Mouse (Mus musculus) small intestine, adult 2 months (tissue): Measurements from ENCODE around the gene Dll4. TPM values are rescaled to one million over a fixed set of nuclear protein-coding genes. Genes with fewer than 3 reads are reported as not detected.

Experiments used
- H3K27ac ChIP-seq: fragments of 200-500 bp; 2 replicates; pipeline ENCODE4 v1.5.1; 2012; ENCODE audit warnings: low read depth, low read length, control low read depth, inconsistent platforms; ENCODE audit not compliant: insufficient read depth
- H3K27me3 ChIP-seq: fragments of 200-500 bp; 2 replicates; pipeline ENCODE4 v1.6.1; 2012; ENCODE audit warnings: mild to moderate bottlenecking, moderate library complexity, low read length, inconsistent platforms; ENCODE audit not compliant: control insufficient read depth, insufficient read depth
- H3K36me3 ChIP-seq: fragments of 200-500 bp; 2 replicates; pipeline ENCODE4 v1.6.1; 2012; ENCODE audit warnings: mild to moderate bottlenecking, low read length, control low read depth, inconsistent platforms; ENCODE audit not compliant: control insufficient read depth, insufficient read depth
- H3K4me1 ChIP-seq: fragments of 200-500 bp; 2 replicates; pipeline ENCODE4 v1.6.1; 2012; ENCODE audit warnings: low read length, inconsistent platforms, mixed read lengths; ENCODE audit not compliant: control insufficient read depth, insufficient read depth, insufficient read length
- H3K4me3 ChIP-seq: fragments of 200-500 bp; 2 replicates; pipeline ENCODE4 v1.5.1; 2012; ENCODE audit warnings: low read depth, mild to moderate bottlenecking, control low read depth, inconsistent platforms, low read length, moderate library complexity
- CTCF ChIP-seq: fragments of 200-500 bp; IDR thresholded peaks from 2 replicates; pipeline ENCODE4 v1.5.1; 2012; ENCODE audit warnings: low read depth, mild to moderate bottlenecking, control low read depth, inconsistent platforms, low read length, moderate library complexity, mixed read lengths; ENCODE audit not compliant: insufficient replicate concordance, insufficient read length; ENCODE audit errors: extremely low read depth
- POLR2A ChIP-seq: fragments of 200-500 bp; IDR thresholded peaks from 2 replicates; pipeline ENCODE4 v1.6.1; 2012; ENCODE audit warnings: low read depth, mild to moderate bottlenecking, control low read depth, inconsistent platforms, low read length, moderate library complexity
- WGBS: fragments of 180-500 bp; shearing (Covaris S2); methylation state at CpG from one replicate; pipeline ENCODE4 v1.1.7; 2018; 5-methylcytosine and 5-hydroxymethylcytosine counted together
- polyA plus RNA-seq: library from polyadenylated mRNA; depleted of rRNA; stranded (reverse); fragments of >200 nt; gene quantifications from 2 replicates; pipeline ENCODE4 v1.2.3, GENCODE M21; 2012

Gene Dll4
- polyA plus RNA-seq, 1 experiment = 22.1 TPM

DNA sequence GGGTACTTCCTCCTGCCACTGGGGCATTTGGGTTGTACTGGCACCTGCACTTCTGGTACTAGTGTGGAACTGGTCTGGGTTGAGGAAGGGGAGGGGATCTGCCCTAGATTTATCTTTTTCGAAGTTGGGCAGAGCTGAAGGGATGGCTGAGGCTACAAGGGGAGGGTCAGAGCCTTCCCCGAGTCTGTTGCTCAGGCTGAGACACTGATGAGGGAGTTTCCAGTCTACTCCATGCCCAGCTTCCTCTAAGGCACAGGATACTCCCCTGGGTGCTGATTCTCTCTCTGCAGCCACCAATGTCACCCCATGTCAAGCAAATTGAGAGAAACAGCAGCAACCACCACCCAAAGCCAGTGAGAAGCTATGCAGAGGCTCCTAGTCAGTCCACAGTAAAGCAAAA is 10.4 kb downstream of the Dll4 start:
- WGBS = 65% methylated on average over 2 of the region's 2 CpGs
- peaks cover 16% of the 10 kb centered on the region; the same call in 1 of the 2 replicates for H3K36me3 ChIP-seq
- peaks cover 3% of the 10 kb centered on the region for H3K4me1 ChIP-seq
- H3K4me3 ChIP-seq = no peak overlapping the region
- H3K27ac ChIP-seq = peak overlapping the region; percentile 51
- TF ChIP-seq POLR2A (no peak), CTCF (no peak)
- no peaks in the 10 kb centered on the region for H3K27me3 ChIP-seq

DNA sequence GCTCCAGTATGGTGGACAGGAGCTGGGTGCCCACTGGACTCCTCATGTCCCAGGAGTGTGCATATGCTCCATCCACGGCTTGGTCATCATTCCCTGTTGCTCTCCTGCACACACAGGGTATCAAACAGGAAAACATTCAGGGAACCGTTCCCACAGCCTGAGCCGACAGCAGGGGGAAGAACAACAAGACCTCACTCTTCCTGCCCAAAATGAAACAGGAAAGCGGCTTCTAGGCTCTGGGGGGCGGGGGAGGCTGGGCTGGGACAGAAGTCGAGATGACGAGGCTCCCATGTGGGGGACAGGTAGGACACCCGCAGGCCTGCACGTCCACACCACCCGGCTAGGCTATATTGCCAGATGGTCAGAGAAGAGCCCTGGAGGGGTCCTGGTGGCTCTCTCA is 10.9 kb downstream of the Dll4 start:
- H3K27me3 ChIP-seq = no peaks in the 10 kb centered on the region
- WGBS = 81% methylated on average over 10 of the region's 10 CpGs
- peaks cover 13% of the 10 kb centered on the region; the same call in 1 of the 2 replicates for H3K36me3 ChIP-seq
- no peak overlapping the region for H3K4me3 ChIP-seq
- H3K27ac ChIP-seq = peak overlapping the region; percentile 51
- no peak for TF ChIP-seq POLR2A
- no peak for TF ChIP-seq CTCF
- peaks cover 3% of the 10 kb centered on the region for H3K4me1 ChIP-seq

DNA sequence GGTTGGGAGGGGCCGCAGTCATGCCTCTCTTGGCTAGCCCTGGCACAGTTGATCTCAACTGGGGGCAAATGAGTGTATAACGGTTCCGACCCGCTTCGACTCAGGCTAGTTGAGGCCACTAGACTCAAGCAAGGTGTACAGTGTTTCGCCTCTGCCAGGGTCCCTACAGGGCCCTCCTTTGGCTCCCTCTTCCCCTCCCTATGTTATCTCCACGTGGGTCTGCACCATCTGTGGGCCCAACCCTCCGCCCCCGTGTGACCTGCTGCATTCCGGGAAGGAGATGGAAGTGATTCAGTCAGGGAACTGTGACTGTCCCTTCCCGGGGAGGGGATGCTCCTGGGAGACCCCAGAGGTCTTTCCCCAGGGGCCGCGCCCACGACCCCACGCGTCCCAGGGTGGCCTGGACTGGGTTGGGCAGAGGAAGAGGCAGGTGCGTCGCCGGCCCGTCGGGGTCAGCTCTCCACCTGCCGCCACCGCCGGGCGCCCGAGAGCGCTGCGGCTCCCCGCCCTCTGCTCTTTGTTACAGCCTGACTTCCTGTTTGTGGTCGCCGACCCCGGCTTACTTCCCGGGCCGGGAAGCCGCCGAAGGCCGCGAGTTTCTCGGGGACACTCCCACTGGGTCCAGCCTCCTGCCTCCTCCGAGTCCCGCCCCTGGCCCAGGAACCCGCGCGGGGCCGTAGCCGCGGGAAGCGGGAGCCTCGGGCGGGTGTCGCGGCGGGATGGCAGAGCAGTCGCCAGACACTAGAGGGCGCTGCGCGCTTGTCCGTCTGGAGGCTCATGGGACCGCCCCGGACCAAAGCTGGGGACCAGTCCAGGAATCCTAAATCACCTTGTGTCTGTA is 12.1 kb downstream of the Dll4 start:
- whole genome bisulfite sequencing = 7% methylated on average over 60 of the region's 60 CpGs
- H3K36me3 ChIP-seq = peaks cover 6% of the 10 kb centered on the region; the same call in 1 of the 2 replicates
- peaks cover 3% of the 10 kb centered on the region for H3K4me1 ChIP-seq
- peak overlapping the region; percentile 68 for H3K4me3 ChIP-seq
- TF ChIP-seq POLR2A = no peak
- peak; percentile 93 for TF ChIP-seq CTCF
- peak overlapping the region; percentile 36 for H3K27ac ChIP-seq
- H3K27me3 ChIP-seq = no peaks in the 10 kb centered on the region

DNA sequence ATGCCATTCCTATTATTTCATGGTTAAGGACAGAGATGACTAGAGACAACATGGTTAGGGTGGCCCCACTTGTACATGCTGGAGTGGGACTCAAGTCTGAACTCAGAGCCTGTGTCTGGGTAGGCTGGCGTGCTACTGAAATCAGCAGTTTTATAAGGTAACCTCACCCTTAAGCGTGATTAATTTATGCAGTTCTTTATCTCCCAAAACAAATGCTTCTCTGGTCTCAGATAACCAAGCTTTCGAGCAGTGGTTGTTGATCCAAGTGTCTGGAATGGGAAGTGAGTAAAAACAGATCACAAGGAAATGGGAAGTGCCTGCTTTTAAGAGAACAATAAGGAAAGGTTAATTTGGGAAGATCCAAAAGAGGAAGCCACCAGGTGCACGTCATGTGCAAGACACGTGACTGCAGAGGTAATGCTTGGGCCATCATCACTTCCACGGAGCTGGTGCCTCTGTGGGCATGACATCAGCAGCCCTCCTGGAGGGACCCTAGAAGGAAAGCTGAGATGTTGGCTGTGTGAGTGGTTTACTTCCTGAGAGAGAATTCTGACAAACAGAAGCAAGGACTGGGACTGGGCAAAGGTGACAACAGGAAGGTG is 19.1 kb downstream of the Dll4 start:
- no peaks in the 10 kb centered on the region for H3K27me3 ChIP-seq
- no peak overlapping the region for H3K27ac ChIP-seq
- 14% methylated on average over 6 of the region's 6 CpGs for WGBS
- TF ChIP-seq POLR2A = no peak
- TF ChIP-seq CTCF = no peak
- H3K36me3 ChIP-seq = no peaks in the 10 kb centered on the region
- no peak overlapping the region for H3K4me3 ChIP-seq
- peaks cover 3% of the 10 kb centered on the region; the same call in 1 of the 2 replicates for H3K4me1 ChIP-seq

DNA sequence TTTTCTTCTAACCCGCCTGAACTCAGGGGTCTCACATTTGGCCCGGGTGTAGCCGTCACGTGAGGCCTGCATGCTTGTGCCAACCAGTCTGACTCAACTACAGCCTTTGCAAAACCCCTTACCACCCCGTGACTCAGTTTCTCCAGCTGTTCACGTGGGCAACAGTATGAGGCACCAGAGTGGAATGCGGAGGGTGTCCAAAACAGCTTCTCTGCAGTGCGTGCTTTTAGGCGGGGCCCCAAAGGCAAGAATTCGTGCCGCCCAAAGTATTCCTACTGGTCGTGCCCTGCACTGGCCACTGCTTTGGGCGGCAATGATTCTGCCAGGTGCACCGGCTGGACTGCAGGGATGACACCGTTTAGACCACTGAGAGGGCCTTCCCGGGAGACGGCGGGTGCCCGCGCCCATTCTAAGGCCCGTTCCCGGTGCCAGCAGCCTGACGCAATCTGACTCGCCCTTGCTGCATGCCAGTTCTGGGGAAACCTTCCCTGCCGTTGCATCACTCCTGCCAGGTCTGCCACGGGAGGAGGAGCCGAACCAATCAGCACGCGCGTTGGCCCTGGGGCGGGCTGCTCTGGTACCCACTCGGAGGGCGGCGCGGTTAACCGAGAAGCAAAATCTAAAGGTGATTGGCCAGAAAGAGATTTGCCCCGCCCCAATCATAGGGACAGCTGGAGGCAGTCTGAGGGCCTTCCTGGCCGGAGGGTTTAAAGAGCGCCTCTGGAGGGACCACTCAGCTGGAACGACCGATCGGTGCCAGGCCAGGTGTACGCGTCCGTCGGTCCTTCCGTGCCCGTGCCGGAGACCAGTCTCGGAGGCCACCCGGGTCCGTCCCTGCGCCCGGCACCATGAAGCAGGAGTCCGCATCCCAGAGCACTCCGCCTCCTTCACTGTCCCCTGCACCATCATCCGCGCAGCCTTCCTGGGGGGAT is 25.2 kb downstream of the Dll4 start, which contains the start of gene Chac1:
Gene Chac1 (plus strand): TSS at position 675 of the 932 bp plus-strand sequence.
- H3K4me1 ChIP-seq = peaks cover 8% of the 10 kb centered on the region
- TF ChIP-seq CTCF (no peak), POLR2A (peak; percentile 43; the same call in 1 of the 2 replicates)
- no peaks in the 10 kb centered on the region for H3K36me3 ChIP-seq
- no peak within 1 kb of the TSS for H3K27ac ChIP-seq
- peak within 1 kb of the TSS; percentile 65 for H3K4me3 ChIP-seq
- H3K27me3 ChIP-seq = no peaks in the 10 kb centered on the region
- WGBS = 6% methylated on average over 58 of the region's 58 CpGs

DNA sequence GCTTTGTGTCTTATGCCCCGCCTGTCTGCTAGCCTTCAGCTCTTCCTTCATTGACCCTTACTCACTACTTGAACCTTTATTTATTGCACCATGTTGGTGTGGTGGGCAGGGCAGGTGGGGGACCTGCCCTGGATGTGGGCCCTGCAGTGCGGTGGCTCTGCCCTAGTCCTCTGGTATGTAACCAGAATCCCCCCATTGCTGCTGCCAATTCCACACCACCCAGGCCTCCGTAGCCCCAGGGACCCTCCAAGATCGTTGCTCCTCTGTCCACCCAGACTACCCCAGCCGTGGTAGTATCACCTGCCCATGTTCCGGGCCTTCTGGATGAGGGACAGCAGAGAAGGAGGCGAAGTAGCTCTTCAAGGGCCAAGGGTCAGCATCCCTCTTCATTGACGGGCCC is 28.1 kb downstream of the Dll4 start:
- 92% methylated on average over 8 of the region's 8 CpGs for WGBS
- H3K4me1 ChIP-seq = peaks cover 8% of the 10 kb centered on the region
- H3K27ac ChIP-seq = no peak overlapping the region
- no peaks in the 10 kb centered on the region for H3K36me3 ChIP-seq
- H3K27me3 ChIP-seq = no peaks in the 10 kb centered on the region
- no peak overlapping the region for H3K4me3 ChIP-seq
- TF ChIP-seq CTCF = no peak
- no peak for TF ChIP-seq POLR2A

DNA sequence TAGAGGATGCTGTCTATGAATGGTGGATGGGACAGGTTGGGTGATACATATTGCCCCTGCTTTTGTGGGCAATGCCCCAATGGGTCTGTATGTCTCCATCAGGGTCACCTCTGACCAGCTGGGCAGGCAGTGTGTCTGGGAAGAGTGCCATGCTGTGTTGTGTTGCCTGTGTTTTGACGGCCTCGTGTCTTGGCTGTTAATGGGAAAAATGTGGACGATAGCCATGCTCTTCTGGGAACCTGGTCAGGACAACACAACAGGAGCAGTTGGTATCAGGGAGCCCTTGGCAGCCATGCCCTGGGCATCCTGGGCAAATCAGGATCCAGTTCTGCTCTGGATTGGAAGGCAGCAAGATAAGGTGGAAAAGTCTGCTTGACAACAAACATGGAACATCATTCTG is 29.5 kb downstream of the Dll4 start:
- Histone ChIP-seq H3K27me3 (no peaks in the 10 kb centered on the region), H3K27ac (no peak overlapping the region), H3K4me3 (no peak overlapping the region), H3K36me3 (no peaks in the 10 kb centered on the region), H3K4me1 (peaks cover 15% of the 10 kb centered on the region)
- no peak for TF ChIP-seq POLR2A
- TF ChIP-seq CTCF = no peak
- WGBS = 80% methylated on average over 3 of the region's 3 CpGs
